Comparison of ENCODE assay signal across 9 mouse cellular contexts in the genomic region with DNA sequence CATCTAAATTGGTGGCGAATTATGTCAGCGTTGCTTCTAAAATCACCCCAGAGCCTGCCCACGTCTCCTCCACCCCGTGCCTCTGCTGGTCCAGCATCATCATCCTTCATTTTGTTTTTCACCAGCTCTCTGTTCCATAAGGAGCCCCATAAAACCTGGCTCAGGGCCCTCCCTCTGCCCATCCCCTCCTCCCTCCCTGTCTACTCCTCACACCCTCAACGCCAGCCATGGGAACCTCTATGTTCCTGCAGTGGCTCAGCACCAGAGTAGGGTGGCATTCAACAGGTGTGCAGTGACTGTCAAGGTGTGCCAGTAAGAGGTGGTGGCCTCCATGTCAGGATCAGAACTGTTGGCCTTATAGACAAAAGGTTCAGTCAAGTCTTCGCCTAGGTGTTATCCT. TPM values are rescaled to one million over a fixed set of nuclear protein-coding genes. Genes with fewer than 3 reads are reported as not detected.
DNase-seq lines count a peak whose midpoint lies in the region; ATAC-seq and TF ChIP-seq lines count a peak whose summit lies in the region.
"Had no signal": no experiment of that assay in that cellular context is flagged by ENCODE, and none has a peak within 500 bp of the region (broad histone marks: within the 10 kb centered on the region; RNA-seq: fewer than 3 reads in every experiment).

No protein-coding gene starts in this region.

- H3K4me3 ChIP-seq in forebrain, embryonic 15.5 days = no peak overlapping the region
- no peak overlapping the region for H3K4me3 ChIP-seq in forebrain, embryonic 16.5 days (replicated peaks; ENCODE audit: low read length)
- H3K4me3 ChIP-seq in left cerebral cortex, adult 2 months = peak overlapping the region; percentile 96
- H3K4me3 ChIP-seq in midbrain, embryonic 13.5 days (replicated peaks) = 0 out of 2 replicates have a peak overlapping the region, but pooled peaks have one; percentile 2

- TF ChIP-seq CTCF in left cerebral cortex, adult 2 months (IDR thresholded peaks at IDR 0.05) = no peak

- 91% methylated on average over 6 of the region's 6 CpGs for WGBS in forebrain, embryonic 15.5 days
- WGBS in forebrain, embryonic 16.5 days = 84% methylated on average over 6 of the region's 6 CpGs
- 90% methylated on average over 6 of the region's 6 CpGs for WGBS in midbrain, embryonic 13.5 days

- peak in 1 of 2 experiments; percentile 56 for DNase-seq in left cerebral cortex, adult 2 months (ENCODE audit: extremely low spot score in 1 of 2, low spot score in 2 of 2)
- no peak for DNase-seq in left cerebral cortex, adult 11 months (ENCODE audit: low spot score)
- peak; percentile 50 to 65 for DNase-seq in cerebellum, postnatal 25 days
- no peak for DNase-seq in thymus, postnatal 0 days (ENCODE audit: low spot score)
- DNase-seq in kidney, adult 11 months = no peak

- no peaks in the 10 kb centered on the region for H3K36me3 ChIP-seq in forebrain, embryonic 15.5 days
- no peaks in the 10 kb centered on the region for H3K36me3 ChIP-seq in forebrain, embryonic 16.5 days (ENCODE audit: control insufficient read depth, insufficient read depth)
- H3K36me3 ChIP-seq in midbrain, embryonic 13.5 days = peaks cover 5% of the 10 kb centered on the region; the same call in 1 of the 2 replicates

- intact Hi-C loops in left cerebral cortex, adult 2 months (cut with DNase I) = no loop called here

- H3K9ac ChIP-seq in forebrain, embryonic 15.5 days (replicated peaks) = no peak overlapping the region
- no peak overlapping the region for H3K9ac ChIP-seq in forebrain, embryonic 16.5 days (replicated peaks; ENCODE audit: low read depth, low read length)
- no peak overlapping the region for H3K9ac ChIP-seq in midbrain, embryonic 13.5 days (replicated peaks)

- H3K4me2 ChIP-seq in forebrain, embryonic 15.5 days (replicated peaks) = 0 out of 2 replicates have a peak overlapping the region, but pooled peaks have one; percentile 74
- no peak overlapping the region; the same call in 1 of the 2 replicates for H3K4me2 ChIP-seq in forebrain, embryonic 16.5 days (ENCODE audit: low read length)
- 0 out of 2 replicates have a peak overlapping the region, but pooled peaks have one; percentile 93 for H3K4me2 ChIP-seq in midbrain, embryonic 13.5 days (replicated peaks)

- no peaks in the 10 kb centered on the region; the same call in 1 of the 2 replicates for H3K27me3 ChIP-seq in forebrain, embryonic 15.5 days
- no peaks in the 10 kb centered on the region for H3K27me3 ChIP-seq in forebrain, embryonic 16.5 days (replicated peaks; ENCODE audit: control insufficient read depth, insufficient read depth, low read length)
- peaks cover 14% of the 10 kb centered on the region for H3K27me3 ChIP-seq in midbrain, embryonic 13.5 days

- no peak for ATAC-seq in forebrain, embryonic 15.5 days (replicated peaks)
- ATAC-seq in forebrain, embryonic 16.5 days = no peak
- no peak for ATAC-seq in midbrain, embryonic 13.5 days
- ATAC-seq: inflammation-experienced regulatory T-cells, adult 6 months had no signal

- no peaks in the 10 kb centered on the region for H3K9me3 ChIP-seq in forebrain, embryonic 15.5 days
- H3K9me3 ChIP-seq in forebrain, embryonic 16.5 days (ENCODE audit: control insufficient read depth, low read length) = no peaks in the 10 kb centered on the region
- H3K9me3 ChIP-seq in midbrain, embryonic 13.5 days = no peaks in the 10 kb centered on the region

- no peak overlapping the region for H3K27ac ChIP-seq in forebrain, embryonic 15.5 days (replicated peaks)
- H3K27ac ChIP-seq in forebrain, embryonic 16.5 days (ENCODE audit: low read length) = no peak overlapping the region
- H3K27ac ChIP-seq in left cerebral cortex, adult 2 months = peak overlapping the region; percentile 98
- H3K27ac ChIP-seq in midbrain, embryonic 13.5 days = no peak overlapping the region

- H3K4me1 ChIP-seq in forebrain, embryonic 15.5 days = peaks cover 44% of the 10 kb centered on the region
- peaks cover 28% of the 10 kb centered on the region for H3K4me1 ChIP-seq in forebrain, embryonic 16.5 days (replicated peaks; ENCODE audit: control insufficient read depth, insufficient read depth, low read length)
- H3K4me1 ChIP-seq in midbrain, embryonic 13.5 days (replicated peaks) = peaks cover 44% of the 10 kb centered on the region

RNA-seq across cellular contexts. Expression of a gene that starts 2.4 kb away (rescaled TPM):
- 123 and 127 TPM in 2 replicates for polyA plus RNA-seq in forebrain, embryonic 15.5 days (2015; fragmentation: Nextera tagmentation; extraction: Ambion mirVana)
- polyA plus RNA-seq in forebrain, embryonic 16.5 days (2015; fragmentation: Nextera tagmentation; extraction: Ambion mirVana) = 138 and 143 TPM in 2 replicates
- total RNA-seq in left cerebral cortex, adult 2 months (2021) = 100 to 1,000 TPM; 431 TPM
- polyA plus RNA-seq in midbrain, embryonic 13.5 days (2015; fragmentation: Nextera tagmentation; extraction: Ambion mirVana) = 92.8 and 99.6 TPM in 2 replicates
- 36.9 and 38.6 TPM in 2 replicates for polyA plus RNA-seq in thymus, postnatal 0 days (2015; fragmentation: Nextera tagmentation; extraction: Ambion mirVana)

RNA-seq across cellular contexts. Expression of a gene that starts 3.8 kb away (rescaled TPM):
- 8.5 and 9.0 TPM in 2 replicates for polyA plus RNA-seq in forebrain, embryonic 15.5 days (2015; fragmentation: Nextera tagmentation; extraction: Ambion mirVana)
- polyA plus RNA-seq in forebrain, embryonic 16.5 days (2015; fragmentation: Nextera tagmentation; extraction: Ambion mirVana) = 7.3 and 8.3 TPM in 2 replicates
- total RNA-seq in left cerebral cortex, adult 2 months (2021) = under 1 TPM; 0.26 to 0.45 TPM
- 4.9 and 5.5 TPM in 2 replicates for polyA plus RNA-seq in midbrain, embryonic 13.5 days (2015; fragmentation: Nextera tagmentation; extraction: Ambion mirVana)
- 7.8 and 9.3 TPM in 2 replicates for polyA plus RNA-seq in thymus, postnatal 0 days (2015; fragmentation: Nextera tagmentation; extraction: Ambion mirVana)

RNA-seq across cellular contexts. Expression of a gene that starts 25.7 kb away (rescaled TPM):
- 40.7 and 42.4 TPM in 2 replicates for polyA plus RNA-seq in forebrain, embryonic 15.5 days (2015; fragmentation: Nextera tagmentation; extraction: Ambion mirVana)
- 36.8 and 38.3 TPM in 2 replicates for polyA plus RNA-seq in forebrain, embryonic 16.5 days (2015; fragmentation: Nextera tagmentation; extraction: Ambion mirVana)
- 10 to 100 TPM; 31.3 to 31.8 TPM for total RNA-seq in left cerebral cortex, adult 2 months (2021)
- polyA plus RNA-seq in midbrain, embryonic 13.5 days (2015; fragmentation: Nextera tagmentation; extraction: Ambion mirVana) = 35.5 and 35.8 TPM in 2 replicates
- 41.3 and 45.8 TPM in 2 replicates for polyA plus RNA-seq in thymus, postnatal 0 days (2015; fragmentation: Nextera tagmentation; extraction: Ambion mirVana)

RNA-seq across cellular contexts. Expression of a gene that starts 28.4 kb away (rescaled TPM):
- 33.5 and 37.5 TPM in 2 replicates for polyA plus RNA-seq in forebrain, embryonic 15.5 days (2015; fragmentation: Nextera tagmentation; extraction: Ambion mirVana)
- 39.1 and 41.6 TPM in 2 replicates for polyA plus RNA-seq in forebrain, embryonic 16.5 days (2015; fragmentation: Nextera tagmentation; extraction: Ambion mirVana)
- total RNA-seq in left cerebral cortex, adult 2 months (2021) = 10 to 100 TPM; 35.8 to 38.6 TPM
- polyA plus RNA-seq in midbrain, embryonic 13.5 days (2015; fragmentation: Nextera tagmentation; extraction: Ambion mirVana) = 27.9 and 30.8 TPM in 2 replicates
- 34.8 and 38.7 TPM in 2 replicates for polyA plus RNA-seq in thymus, postnatal 0 days (2015; fragmentation: Nextera tagmentation; extraction: Ambion mirVana)

RNA-seq across cellular contexts. Expression of a gene that starts 28.5 kb away (rescaled TPM):
- 97.3 and 104 TPM in 2 replicates for polyA plus RNA-seq in forebrain, embryonic 15.5 days (2015; fragmentation: Nextera tagmentation; extraction: Ambion mirVana)
- polyA plus RNA-seq in forebrain, embryonic 16.5 days (2015; fragmentation: Nextera tagmentation; extraction: Ambion mirVana) = 84.0 and 90.1 TPM in 2 replicates
- total RNA-seq in left cerebral cortex, adult 2 months (2021) = 10 to 100 TPM; 41.3 to 42.8 TPM
- 138 and 148 TPM in 2 replicates for polyA plus RNA-seq in midbrain, embryonic 13.5 days (2015; fragmentation: Nextera tagmentation; extraction: Ambion mirVana)
- 216 and 225 TPM in 2 replicates for polyA plus RNA-seq in thymus, postnatal 0 days (2015; fragmentation: Nextera tagmentation; extraction: Ambion mirVana)

Comparison
In these comparisons a context has a peak if more than half of its experiments do, and no peak if none do; other contexts are left out.
1. H3K4me3 ChIP-seq: peak in left cerebral cortex, adult 2 months (single experiment) and midbrain, embryonic 13.5 days (single experiment); none in forebrain, embryonic 15.5 days (single experiment) and forebrain, embryonic 16.5 days (single experiment).
2. DNase-seq: peak in cerebellum, postnatal 25 days (2 of 2); none in left cerebral cortex, adult 11 months (single experiment), thymus, postnatal 0 days (single experiment) and kidney, adult 11 months (single experiment).